Mouse (Mus musculus) CD4-positive helper T cell, adult 2 months (primary cell): Measurements from ENCODE around the gene Ddx3y.

Experiments used
- DNase-seq: peaks from one replicate; pipeline ENCODE4 v3.0.0-alpha.2; 2012; ENCODE audit warnings: low read depth, missing footprints, low spot score

Gene Ddx3y

GRCm38 (mm10) chrY:1286171-1286795 is at the start of gene Ddx3y:
TSS of gene Ddx3y (minus strand) at chrY:1286629.
- peak; percentile 93 for DNase-seq

GRCm38 (mm10) chrY:1293708-1294107 is 7.3 kb upstream of the Ddx3y start:
- no peak for DNase-seq

GRCm38 (mm10) chrY:1285735-1286134 is 694 bp downstream of the Ddx3y start:
- DNase-seq: peak; percentile 72

- DNase-seq: peak; percentile 39
Measured at GRCm38 (mm10) chrY:1246117-1246516, 40.3 kb downstream of the Ddx3y start.

GRCm38 (mm10) chrY:1245426-1245863 is 41.0 kb downstream of the Ddx3y start, which contains the start of gene Uty:
TSS of gene Uty (minus strand) at chrY:1245759.
- DNase-seq: peak; percentile 90

- DNase-seq: peak; percentile 52
Measured at GRCm38 (mm10) chrY:1244940-1245339, 41.5 kb downstream of the Ddx3y start.

GRCm38 (mm10) chrY:1244421-1244820 is 42.0 kb downstream of the Ddx3y start:
- peak; percentile 15 for DNase-seq

GRCm38 (mm10) chrY:1220001-1220400 is 66.4 kb downstream of the Ddx3y start:
- DNase-seq: peak; percentile 6
